11 mouse cellular contexts compared by ENCODE assay signal in the genomic region with DNA sequence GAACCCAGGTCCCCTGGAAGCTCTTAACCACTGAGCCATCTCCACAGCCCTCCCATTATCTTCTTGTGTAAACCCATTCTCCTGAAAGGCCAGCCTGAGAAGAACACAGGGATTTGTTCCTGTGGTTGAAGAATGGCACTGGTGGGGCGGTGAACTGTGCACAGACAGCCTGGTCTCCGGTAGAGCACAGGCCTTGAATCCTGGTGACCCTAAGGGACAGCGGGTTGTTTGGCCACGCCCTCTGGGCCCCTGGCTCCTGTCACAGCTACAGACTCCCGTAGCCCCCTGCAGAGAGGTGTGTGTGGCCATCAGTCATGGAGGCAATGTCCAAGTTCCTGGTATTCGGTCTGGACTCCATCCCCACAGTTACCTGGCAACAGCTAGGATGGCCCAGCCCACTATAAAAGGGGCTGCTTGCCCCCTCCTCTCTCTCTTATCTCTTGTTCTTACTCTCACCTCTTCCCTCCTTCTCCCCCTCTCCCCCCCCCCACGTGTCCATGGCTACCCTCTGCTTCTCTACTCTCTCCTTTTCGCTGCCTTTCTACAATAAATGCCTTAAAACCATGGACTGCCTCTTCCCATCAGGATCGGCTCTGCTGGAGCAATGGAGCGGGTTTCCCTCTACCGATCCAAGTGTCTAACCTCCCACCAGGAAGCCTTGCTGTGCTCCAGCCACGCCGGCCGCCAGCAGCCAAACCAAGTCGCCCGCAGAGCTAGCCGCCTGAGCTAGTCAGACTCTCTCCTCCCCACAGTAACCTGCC. TPM values are rescaled to one million over a fixed set of nuclear protein-coding genes. Genes with fewer than 3 reads are reported as not detected.
DNase-seq lines count a peak whose midpoint lies in the region; ATAC-seq lines count a peak whose summit lies in the region.
"Had no signal": no experiment of that assay in that cellular context is flagged by ENCODE, and none has a peak within 500 bp of the region (broad histone marks: within the 10 kb centered on the region; RNA-seq: fewer than 3 reads in every experiment).

No protein-coding gene starts in this region.

- no peaks in the 10 kb centered on the region for H3K36me3 ChIP-seq in kidney, embryonic 15.5 days
- H3K36me3 ChIP-seq in embryonic facial prominence, embryonic 11.5 days (replicated peaks; ENCODE audit: control insufficient read depth, insufficient read depth, low read depth, low read length) = no peaks in the 10 kb centered on the region
- no peaks in the 10 kb centered on the region for H3K36me3 ChIP-seq in hindbrain, embryonic 16.5 days (ENCODE audit: control insufficient read depth, insufficient read depth, low read length)
- H3K36me3 ChIP-seq in neural tube, embryonic 11.5 days (ENCODE audit: control insufficient read depth, insufficient read depth, low read length) = no peaks in the 10 kb centered on the region
- H3K36me3 ChIP-seq: G1E had no signal

- H3K4me3 ChIP-seq in kidney, embryonic 15.5 days (replicated peaks) = 0 out of 2 replicates have a peak overlapping the region, but pooled peaks have one; percentile 6
- no peak overlapping the region for H3K4me3 ChIP-seq in embryonic facial prominence, embryonic 11.5 days (ENCODE audit: low read depth, low read length)
- H3K4me3 ChIP-seq in hindbrain, embryonic 16.5 days (ENCODE audit: low read length) = peak overlapping the region; percentile 5; the same call in 1 of the 2 replicates
- H3K4me3 ChIP-seq in neural tube, embryonic 11.5 days (ENCODE audit: low read depth, low read length) = no peak overlapping the region
- H3K4me3 ChIP-seq: erythroblast, embryonic 14.5 days had no signal

- H3K27me3 ChIP-seq in kidney, embryonic 15.5 days = no peaks in the 10 kb centered on the region
- H3K27me3 ChIP-seq in embryonic facial prominence, embryonic 11.5 days (ENCODE audit: control insufficient read depth, insufficient read depth, low read length) = peaks cover 2% of the 10 kb centered on the region; the same call in 1 of the 2 replicates
- peaks cover 3% of the 10 kb centered on the region for H3K27me3 ChIP-seq in hindbrain, embryonic 16.5 days (replicated peaks; ENCODE audit: control insufficient read depth, insufficient read depth, low read length)
- H3K27me3 ChIP-seq in neural tube, embryonic 11.5 days (ENCODE audit: control insufficient read depth, insufficient read depth, low read length) = no peaks in the 10 kb centered on the region

- intact Hi-C loops in left cerebral cortex, postnatal 25 days (cut with DNase I) = no loop called here

- H3K9ac ChIP-seq in kidney, embryonic 15.5 days = no peak overlapping the region
- H3K9ac ChIP-seq in embryonic facial prominence, embryonic 11.5 days (replicated peaks; ENCODE audit: low read length) = peak overlapping the region; percentile 32; the same call in 1 of the 2 replicates
- H3K9ac ChIP-seq in hindbrain, embryonic 16.5 days (ENCODE audit: low read depth, low read length) = peak overlapping the region; percentile 24; the same call in 1 of the 2 replicates
- H3K9ac ChIP-seq in neural tube, embryonic 11.5 days (ENCODE audit: low read length) = no peak overlapping the region

- DNase-seq in kidney, postnatal 14 days = no peak
- no peak for DNase-seq in embryonic facial prominence, embryonic 11.5 days (ENCODE audit: low spot score)
- no peak for DNase-seq in neural tube, embryonic 11.5 days (ENCODE audit: low spot score)
- no peak for DNase-seq in cerebellum, adult 9-11 months
- no peak for DNase-seq in left cerebral cortex, adult 8-10 months (ENCODE audit: low spot score in 2 of 2)
- no peak for DNase-seq in left cerebral cortex, postnatal 25 days (ENCODE audit: low spot score in 2 of 2)
- DNase-seq: lung, postnatal 4 days had no signal

- ATAC-seq in kidney, embryonic 15.5 days (replicated peaks; ENCODE audit: low FRiP score) = 0 out of 2 replicates have a peak, but pooled peaks have one; percentile 46
- ATAC-seq in embryonic facial prominence, embryonic 11.5 days (replicated peaks; ENCODE audit: insufficient number of reproducible peaks, low FRiP score, low TSS enrichment, low read depth) = 0 out of 2 replicates have a peak, but pooled peaks have one; percentile 14
- ATAC-seq in hindbrain, embryonic 16.5 days = peak; percentile 54
- no peak for ATAC-seq in neural tube, embryonic 11.5 days (ENCODE audit: insufficient read depth, low FRiP score, low TSS enrichment)

- whole genome bisulfite sequencing in kidney, embryonic 15.5 days = 28% methylated on average over 17 of the region's 17 CpGs
- WGBS in embryonic facial prominence, embryonic 11.5 days = 21% methylated on average over 17 of the region's 17 CpGs
- 11% methylated on average over 17 of the region's 17 CpGs for WGBS in hindbrain, embryonic 16.5 days
- WGBS in neural tube, embryonic 11.5 days = 22% methylated on average over 17 of the region's 17 CpGs

- H3K4me2 ChIP-seq in kidney, embryonic 15.5 days = peak overlapping the region; percentile 45
- H3K4me2 ChIP-seq in embryonic facial prominence, embryonic 11.5 days (ENCODE audit: low read depth, low read length) = no peak overlapping the region
- peak overlapping the region; percentile 41 for H3K4me2 ChIP-seq in hindbrain, embryonic 16.5 days (ENCODE audit: low read length)
- peak overlapping the region; percentile 26; the same call in 1 of the 2 replicates for H3K4me2 ChIP-seq in neural tube, embryonic 11.5 days (ENCODE audit: low read depth)

- no peak overlapping the region for H3K27ac ChIP-seq in kidney, embryonic 15.5 days
- no peak overlapping the region for H3K27ac ChIP-seq in embryonic facial prominence, embryonic 11.5 days (replicated peaks; ENCODE audit: low read depth, low read length)
- H3K27ac ChIP-seq in hindbrain, embryonic 16.5 days (ENCODE audit: low read depth, low read length) = no peak overlapping the region
- no peak overlapping the region for H3K27ac ChIP-seq in neural tube, embryonic 11.5 days (ENCODE audit: low read depth, low read length)

- 0 out of 2 replicates have a peak, but pooled peaks cover 9% of the 10 kb centered on the region for H3K9me3 ChIP-seq in kidney, embryonic 15.5 days (replicated peaks)
- H3K9me3 ChIP-seq in embryonic facial prominence, embryonic 11.5 days (replicated peaks; ENCODE audit: control insufficient read depth, low read length) = no peaks in the 10 kb centered on the region
- no peaks in the 10 kb centered on the region for H3K9me3 ChIP-seq in hindbrain, embryonic 16.5 days (ENCODE audit: control insufficient read depth, low read length)
- no peaks in the 10 kb centered on the region for H3K9me3 ChIP-seq in neural tube, embryonic 11.5 days (ENCODE audit: control insufficient read depth, low read length)
- H3K9me3 ChIP-seq: G1E had no signal

- peaks cover 12% of the 10 kb centered on the region; the same call in 1 of the 2 replicates for H3K4me1 ChIP-seq in kidney, embryonic 15.5 days
- H3K4me1 ChIP-seq in embryonic facial prominence, embryonic 11.5 days (ENCODE audit: control insufficient read depth, insufficient read depth, low read length) = no peaks in the 10 kb centered on the region
- peaks cover 6% of the 10 kb centered on the region; the same call in 1 of the 2 replicates for H3K4me1 ChIP-seq in hindbrain, embryonic 16.5 days (ENCODE audit: control insufficient read depth, insufficient read depth, low read depth, low read length)
- H3K4me1 ChIP-seq in neural tube, embryonic 11.5 days (ENCODE audit: control insufficient read depth, insufficient read depth, low read length) = no peaks in the 10 kb centered on the region

RNA-seq across cellular contexts. Expression of gene Crygn, which starts 20.5 kb away (rescaled TPM):
- polyA plus RNA-seq in kidney, embryonic 15.5 days (2015; fragmentation: Nextera tagmentation; extraction: Ambion mirVana) = 2.0 and 3.4 TPM in 2 replicates
- 3.3 TPM in 1 of 2 replicates, not detected in the other for polyA plus RNA-seq in embryonic facial prominence, embryonic 11.5 days (2014; fragmentation: Nextera tagmentation; extraction: Ambion mirVana)
- polyA plus RNA-seq in hindbrain, embryonic 16.5 days (2015; fragmentation: Nextera tagmentation; extraction: Ambion mirVana) = 1.3 and 1.6 TPM in 2 replicates
- not detected in 2 replicates for polyA plus RNA-seq in neural tube, embryonic 11.5 days (2014; fragmentation: Nextera tagmentation; extraction: Ambion mirVana)
- total RNA-seq in left cerebral cortex, adult 8-10 months (2022) = 1 to 10 TPM in 1 of 4 experiments, not detected in 3; 1.5 TPM
- total RNA-seq in left cerebral cortex, postnatal 25 days (2021) = not detected
- total RNA-seq: G1E had no signal
- polyA plus RNA-seq: erythroblast, embryonic 14.5 days had no signal

RNA-seq across cellular contexts. Expression of gene Wdr86, which starts 47.7 kb away (rescaled TPM):
- 28.4 and 32.4 TPM in 2 replicates for polyA plus RNA-seq in kidney, embryonic 15.5 days (2015; fragmentation: Nextera tagmentation; extraction: Ambion mirVana)
- polyA plus RNA-seq in embryonic facial prominence, embryonic 11.5 days (2014; fragmentation: Nextera tagmentation; extraction: Ambion mirVana) = 53.8 and 57.5 TPM in 2 replicates
- polyA plus RNA-seq in hindbrain, embryonic 16.5 days (2015; fragmentation: Nextera tagmentation; extraction: Ambion mirVana) = 8.0 and 10.7 TPM in 2 replicates
- polyA plus RNA-seq in neural tube, embryonic 11.5 days (2014; fragmentation: Nextera tagmentation; extraction: Ambion mirVana) = 14.2 and 16.9 TPM in 2 replicates
- total RNA-seq in left cerebral cortex, adult 8-10 months (2022) = 1 to 10 TPM in 2 of 4 experiments, under 1 TPM in 2; 0.33 to 2.2 (median 0.99) TPM
- 1 to 10 TPM in 1 of 2 experiments, under 1 TPM in 1; 0.94 to 1.2 TPM for total RNA-seq in left cerebral cortex, postnatal 25 days (2021)
- polyA plus RNA-seq: erythroblast, embryonic 14.5 days; G1E had no signal

Comparison
In these comparisons a context has a peak if more than half of its experiments do, and no peak if none do; other contexts are left out.
1. H3K4me3 ChIP-seq: peak in kidney, embryonic 15.5 days (single experiment) and hindbrain, embryonic 16.5 days (single experiment); none in embryonic facial prominence, embryonic 11.5 days (single experiment) and neural tube, embryonic 11.5 days (single experiment).
2. H3K9ac ChIP-seq: peak in embryonic facial prominence, embryonic 11.5 days (single experiment) and hindbrain, embryonic 16.5 days (single experiment); none in kidney, embryonic 15.5 days (single experiment) and neural tube, embryonic 11.5 days (single experiment).